Mouse (Mus musculus): ENCODE measurements around the gene Chsy1.

Gene Chsy1

DNA sequence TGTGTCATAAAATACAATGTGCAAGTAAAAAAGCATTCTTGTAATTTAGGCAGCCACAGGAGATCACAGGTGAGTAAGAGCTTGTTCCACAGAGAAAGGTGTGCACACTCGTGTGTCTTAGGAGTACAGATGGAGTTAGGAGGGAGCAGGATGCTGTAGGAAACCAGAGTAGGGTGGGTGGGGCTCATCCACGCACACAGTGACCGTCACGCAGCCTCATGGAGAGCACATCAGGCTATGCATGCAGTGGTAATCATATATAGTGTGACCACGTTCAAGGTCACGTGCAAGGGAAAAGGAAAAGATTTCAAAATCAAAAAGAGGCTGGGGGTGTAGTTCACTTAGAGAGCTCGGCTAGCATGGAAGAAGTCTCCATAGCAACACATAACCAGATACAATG lies 33.2 kb downstream of the Chsy1 start:
- no peak for DNase-seq

DNA sequence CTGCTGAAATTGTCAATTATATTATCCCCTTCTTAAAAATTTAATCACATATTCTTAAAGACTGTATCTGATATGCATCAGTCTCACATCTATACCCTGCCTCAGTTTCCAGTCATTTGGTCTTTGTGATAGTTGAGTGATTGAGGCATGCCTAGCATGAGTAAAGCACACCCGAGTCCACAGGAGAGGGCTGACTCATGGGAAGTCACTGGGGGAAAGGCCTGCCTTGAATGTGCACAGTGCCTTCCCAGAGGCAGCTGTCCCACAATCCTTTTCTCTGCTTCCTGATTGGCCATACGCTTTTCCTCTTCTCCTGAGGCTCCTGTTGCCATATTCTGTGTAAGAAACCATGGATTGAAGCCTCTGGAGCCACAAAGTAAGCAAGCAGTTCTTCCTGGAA lies 35.2 kb downstream of the Chsy1 start:
- DNase-seq, result no peak

DNA sequence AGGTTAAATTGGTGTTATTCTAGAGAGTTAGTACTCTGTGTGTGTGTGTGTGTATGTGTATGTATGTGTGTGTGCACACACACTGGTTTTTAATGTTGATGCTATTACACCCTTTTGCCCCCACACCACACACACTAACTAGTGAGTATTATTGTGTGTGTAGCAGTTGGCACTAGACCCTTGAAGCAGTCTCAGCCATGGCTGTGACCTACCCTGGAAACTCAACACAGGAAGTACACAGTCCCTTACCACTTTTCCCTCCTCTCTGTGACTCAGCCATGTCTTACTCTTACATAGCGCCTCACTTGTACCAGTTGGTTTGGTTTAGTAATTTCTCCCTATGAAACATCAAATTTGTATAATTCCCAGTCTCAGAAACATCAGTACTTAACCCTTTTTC lies 37.8 kb downstream of the Chsy1 start:
- DNase-seq, result no peak

DNA sequence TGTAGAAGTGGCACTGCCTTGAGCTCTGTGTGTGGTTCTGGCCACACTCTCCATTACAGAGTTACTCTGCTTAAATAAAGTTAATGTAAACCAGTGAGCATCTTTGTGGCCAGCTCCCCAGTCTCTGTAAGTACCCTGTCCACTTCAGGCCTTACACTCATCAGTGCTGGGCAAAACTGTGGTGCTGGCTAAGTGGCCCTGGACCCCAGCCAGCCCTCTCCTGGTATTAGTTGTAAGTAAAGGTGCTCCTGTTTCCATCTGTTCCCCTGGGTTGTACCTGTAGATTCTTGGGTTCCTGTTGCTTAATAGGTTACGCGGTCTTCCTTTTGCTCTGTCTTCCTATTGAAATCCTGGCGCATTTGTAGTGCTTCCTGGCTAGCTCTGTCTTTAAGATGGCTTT lies 38.5 kb downstream of the Chsy1 start:
- DNase-seq, result no peak

DNA sequence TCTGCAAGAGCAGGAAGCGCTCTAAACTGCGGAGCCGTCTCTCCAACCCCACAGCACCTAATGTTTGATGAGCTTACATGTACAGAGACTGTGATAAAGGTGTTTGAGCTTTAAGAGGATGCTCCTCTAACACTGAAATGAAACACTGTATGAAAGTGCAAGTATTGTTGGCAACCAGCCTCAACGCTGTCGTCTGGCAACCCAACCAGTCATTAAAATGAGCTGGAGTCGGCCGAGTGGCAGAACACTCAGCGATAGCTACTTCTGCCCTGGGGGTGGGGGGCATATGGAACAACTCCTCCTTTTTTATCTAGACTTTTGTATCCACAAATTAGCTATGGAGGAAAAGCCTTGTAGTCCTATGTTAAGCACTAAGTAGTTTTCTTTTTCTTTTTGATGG lies 40.2 kb downstream of the Chsy1 start:
- no peak for DNase-seq

DNA sequence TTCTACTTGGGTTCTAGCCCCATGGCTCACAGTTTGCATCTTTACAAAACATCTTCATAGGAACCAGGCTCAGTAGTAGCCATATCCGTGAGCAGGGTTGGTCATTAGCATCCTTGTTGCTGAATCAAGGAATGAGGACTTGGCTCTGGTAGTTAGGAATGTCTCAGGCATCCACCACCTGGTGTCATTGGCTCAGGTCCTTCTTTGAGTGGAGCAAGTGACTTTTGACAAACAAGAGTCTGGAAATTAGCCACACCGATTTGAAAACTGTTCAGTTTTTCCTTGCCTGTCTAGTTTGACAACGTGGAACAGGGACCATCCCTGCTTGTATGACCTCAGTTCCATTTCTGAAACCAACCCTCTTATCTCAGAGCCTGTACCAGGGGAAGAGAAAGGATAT lies 41.1 kb downstream of the Chsy1 start:
- no peak for DNase-seq

DNA sequence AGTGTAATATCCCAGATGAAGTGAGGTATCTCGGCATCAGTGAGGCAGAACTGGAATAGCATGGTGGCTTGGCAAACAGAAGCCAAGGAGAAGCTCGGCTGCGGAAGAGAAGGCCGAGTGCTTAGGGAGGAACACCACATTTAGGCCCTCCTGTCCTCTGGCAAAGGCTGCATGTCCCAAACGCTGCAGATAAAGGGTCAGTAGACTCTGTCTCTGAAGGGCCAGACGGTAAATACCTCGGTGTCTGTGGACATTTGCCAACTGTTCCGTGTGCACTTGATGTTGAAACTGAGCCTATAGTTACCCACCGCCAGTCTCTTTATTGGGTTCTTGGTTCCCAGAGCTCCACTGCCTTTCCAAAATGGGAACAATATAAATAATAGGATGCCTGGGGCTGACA lies 48.1 kb downstream of the Chsy1 start:
- DNase-seq, result no peak

DNA sequence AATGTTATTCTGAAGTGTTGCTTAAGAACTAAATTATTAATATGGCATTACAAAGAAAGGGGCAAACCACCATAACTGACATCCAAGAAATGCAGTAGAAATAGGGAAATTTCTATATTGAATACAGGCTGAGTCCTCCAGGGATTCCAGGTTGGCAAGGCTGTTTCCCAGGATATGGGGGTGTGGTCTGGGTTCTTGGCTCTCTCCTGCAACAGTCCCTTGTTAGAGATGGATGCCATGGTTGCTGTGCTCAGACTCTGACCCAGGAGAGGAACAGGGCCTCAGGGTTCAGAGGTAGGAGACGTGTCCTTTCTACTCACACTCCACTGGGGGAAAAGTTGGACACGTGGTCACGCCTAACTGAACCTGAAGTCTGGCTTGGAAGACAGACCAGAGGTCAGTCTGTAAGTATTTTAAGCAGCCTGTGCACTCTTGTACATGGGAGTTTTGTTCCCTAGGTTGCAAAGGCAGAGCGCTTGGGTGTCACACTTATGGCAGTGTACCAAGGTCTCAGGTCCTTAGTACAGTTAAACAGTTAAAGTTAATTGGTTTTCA lies 48.6 kb downstream of the Chsy1 start:
- peak; percentile 85 to 90 for DNase-seq

DNA sequence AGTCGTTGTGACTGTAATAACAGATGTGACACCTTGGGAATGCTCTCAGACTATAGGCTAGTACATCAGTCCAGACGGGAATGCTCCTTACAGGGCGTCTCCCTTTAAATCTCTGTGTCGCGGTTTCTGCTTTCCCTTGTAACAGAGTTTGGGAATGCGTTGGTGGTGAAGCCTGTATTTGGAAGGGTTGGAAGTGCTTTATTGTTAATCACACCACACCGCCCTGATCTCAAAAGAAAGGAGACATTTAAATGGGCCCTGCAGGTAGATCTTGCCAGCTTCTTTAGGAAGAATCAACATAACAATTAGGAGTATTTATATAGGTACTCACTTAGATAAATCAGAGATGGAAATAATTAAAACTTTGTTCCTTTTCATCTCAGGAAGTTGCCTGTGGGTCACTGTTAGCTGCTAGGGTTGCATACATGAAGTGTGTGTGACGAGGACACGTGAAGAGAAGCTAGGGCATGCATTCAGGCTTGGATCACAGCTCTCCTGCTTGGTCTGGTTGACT lies 49.4 kb downstream of the Chsy1 start:
- no peak for DNase-seq

DNA sequence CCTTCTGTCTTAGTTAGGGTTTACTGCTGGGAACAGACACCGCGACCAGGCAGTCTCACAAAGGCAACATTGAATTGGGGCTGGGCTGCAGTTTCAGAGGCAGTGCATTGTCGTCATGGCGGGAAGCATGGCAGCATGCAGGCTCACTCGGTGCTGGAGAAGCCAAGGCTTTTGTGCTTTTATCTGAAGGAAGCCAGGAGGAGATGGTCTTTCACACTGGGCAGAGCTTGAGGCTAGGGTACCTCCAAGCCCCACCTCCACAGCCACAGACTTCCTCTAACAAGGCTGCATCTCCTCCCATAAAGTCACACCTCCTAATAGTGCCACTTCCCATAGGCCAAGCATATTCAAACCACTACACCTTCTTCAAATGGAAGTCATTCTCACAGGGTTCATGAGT lies 50.6 kb downstream of the Chsy1 start:
- no peak for DNase-seq

DNA sequence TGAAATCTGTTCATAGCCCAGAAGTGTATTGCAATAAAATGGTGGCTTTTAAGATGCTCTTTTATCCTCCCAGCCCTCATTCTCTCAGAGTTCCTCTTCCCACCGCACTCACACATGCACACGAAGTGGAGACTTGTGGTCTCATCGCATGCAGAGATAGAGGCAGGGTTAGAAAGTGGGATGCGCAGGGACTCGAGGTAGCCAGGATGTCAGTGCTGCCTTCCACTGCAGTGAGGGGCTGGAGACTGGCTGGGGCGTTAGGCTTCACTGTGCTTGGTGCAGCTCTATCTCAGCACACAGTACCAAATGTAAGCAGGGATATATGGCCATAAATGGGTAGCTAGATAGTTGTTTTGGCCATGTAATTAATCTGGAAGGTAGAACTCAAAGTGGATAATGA lies 52.5 kb downstream of the Chsy1 start:
- no peak for DNase-seq

DNA sequence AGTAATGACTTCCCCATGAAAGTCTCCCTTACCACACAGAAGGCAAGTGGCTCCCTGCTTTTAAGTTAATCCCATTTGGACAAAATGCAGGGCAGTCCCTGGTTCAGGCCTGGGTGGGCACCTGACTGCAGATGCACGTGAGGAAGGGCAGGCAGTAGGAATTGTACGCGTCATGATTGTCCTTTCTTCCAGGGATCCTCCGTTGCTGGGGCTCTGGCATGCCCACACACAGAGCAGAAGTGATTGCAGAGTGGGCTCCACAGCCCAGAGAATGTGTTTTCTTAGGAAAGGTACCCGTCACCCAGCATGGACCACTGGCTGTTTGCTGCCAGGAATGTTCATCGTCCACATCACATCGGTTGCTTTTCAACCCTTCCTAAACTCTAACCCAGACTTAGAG lies 53.2 kb downstream of the Chsy1 start:
- no peak for DNase-seq

DNA sequence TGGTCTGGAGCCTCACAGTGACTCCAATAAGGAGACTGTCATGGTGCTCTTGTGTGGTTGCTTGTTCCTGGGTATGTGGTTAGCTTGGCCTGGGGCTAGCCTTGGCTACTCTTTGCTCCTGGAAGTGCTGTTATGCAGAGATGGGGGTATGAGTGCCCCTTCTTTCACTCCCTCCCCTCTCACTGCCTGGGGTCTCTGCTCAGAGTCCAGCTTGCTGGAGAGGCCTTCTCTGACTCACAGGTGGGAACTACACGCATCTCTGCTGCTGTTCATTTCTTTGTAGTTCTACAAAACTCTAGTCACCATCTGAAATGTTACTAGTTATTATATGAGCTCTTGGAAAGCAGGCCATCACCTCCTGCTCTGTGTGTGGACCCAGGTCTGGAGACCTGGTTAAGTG lies 53.7 kb downstream of the Chsy1 start:
- no peak for DNase-seq

DNA sequence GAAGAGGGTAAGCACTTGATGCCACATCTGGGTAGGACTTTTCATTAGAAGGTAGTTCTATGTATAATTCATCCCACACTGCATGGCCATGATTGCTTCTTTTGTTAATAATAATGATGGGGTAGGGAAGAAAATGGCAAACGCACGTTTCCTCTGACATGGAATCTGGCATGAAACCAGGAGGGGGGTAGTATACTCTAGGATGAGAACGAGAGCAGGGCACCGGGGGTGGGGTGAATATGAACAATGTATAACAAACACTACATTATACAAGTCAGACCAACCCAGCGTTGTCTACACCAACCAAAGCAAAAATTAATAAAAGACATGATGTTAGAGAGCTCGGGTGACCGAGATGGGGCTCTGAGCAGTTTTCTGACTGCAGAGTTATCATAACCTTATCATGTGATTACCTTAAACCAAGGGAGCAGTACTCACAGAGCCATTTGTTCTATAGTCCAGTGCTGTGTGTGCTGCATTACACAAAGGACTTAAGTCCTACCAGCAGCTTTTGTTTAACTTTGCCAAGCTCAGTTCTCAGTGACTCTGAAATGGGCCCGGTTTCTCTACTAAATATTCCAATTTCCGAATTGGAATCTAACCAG lies 55.2 kb downstream of the Chsy1 start:
- DNase-seq, result no peak

DNA sequence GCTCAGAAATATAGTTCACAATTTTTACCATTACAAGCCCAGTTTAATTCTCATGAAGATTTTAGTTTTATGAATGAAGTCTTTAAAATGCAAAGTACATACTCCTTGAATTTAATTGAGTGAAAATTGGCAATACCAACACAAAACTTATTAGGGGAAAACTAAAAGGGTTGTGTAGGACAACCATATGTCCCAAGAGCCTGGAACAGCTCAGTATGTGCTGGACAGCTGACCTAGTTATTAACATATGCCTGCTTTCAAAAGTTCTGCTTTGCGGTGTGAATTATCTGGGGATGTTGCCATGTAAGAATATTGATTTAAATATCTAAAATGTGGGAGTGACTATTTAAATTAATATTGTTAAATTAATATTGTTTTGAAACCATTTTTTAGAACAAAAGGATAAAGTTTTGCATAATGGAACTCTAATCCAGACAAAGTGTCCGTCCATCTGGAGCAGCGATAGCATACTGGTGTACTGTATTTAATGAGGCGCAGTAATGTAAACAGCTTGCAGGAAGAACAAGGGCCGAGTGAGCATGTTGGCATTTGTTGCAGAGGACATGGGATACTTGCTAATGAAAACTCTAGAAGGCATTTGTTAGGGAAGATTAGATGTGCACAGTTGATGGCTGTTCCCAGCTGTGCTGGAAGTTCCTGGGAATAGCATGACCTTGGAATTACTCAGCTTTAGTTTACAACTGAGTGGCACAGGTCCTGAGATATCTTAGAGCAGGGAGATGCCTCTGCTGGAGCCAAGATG lies 55.9 kb downstream of the Chsy1 start:
- DNase-seq, result no peak

DNA sequence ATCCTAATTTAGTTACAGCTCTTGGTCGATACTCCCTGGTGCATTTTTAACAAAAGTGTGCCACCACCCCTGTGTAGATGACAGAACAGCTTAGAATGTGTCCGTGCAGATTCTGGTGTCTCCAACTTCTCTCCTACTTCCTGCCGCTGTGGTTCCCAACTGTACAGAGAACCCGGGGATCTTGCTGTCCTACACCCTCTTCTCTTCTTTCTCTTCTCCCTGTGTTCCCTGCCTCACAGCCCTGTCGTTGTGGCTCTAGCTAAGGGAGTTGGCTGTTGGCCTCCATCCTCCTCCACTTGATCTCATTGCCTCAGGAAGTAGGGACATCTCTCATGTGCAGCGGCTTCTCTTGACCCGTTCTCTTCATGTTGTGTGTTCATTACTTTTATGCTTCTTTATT lies 59.6 kb downstream of the Chsy1 start:
- DNase-seq, result no peak

DNA sequence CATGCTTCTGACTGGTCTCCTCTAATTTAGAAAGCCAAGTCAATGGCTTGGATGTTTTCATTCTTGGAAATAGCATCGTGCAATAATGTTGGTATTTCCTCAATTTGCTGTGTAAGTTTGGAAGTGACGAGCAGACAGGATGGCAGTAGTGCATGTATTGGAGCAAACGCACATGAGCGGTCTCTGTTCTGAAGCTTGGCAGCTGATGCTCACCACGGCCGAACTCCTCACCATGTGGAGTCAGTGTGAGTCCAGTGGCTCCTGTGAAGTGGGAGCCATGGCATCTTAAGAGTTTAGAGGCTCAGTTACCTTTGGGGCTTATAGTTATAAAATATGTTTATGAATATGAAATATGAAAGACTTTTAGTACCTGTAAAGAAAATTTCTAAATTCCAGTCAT lies 60.2 kb downstream of the Chsy1 start:
- DNase-seq, result no peak

DNA sequence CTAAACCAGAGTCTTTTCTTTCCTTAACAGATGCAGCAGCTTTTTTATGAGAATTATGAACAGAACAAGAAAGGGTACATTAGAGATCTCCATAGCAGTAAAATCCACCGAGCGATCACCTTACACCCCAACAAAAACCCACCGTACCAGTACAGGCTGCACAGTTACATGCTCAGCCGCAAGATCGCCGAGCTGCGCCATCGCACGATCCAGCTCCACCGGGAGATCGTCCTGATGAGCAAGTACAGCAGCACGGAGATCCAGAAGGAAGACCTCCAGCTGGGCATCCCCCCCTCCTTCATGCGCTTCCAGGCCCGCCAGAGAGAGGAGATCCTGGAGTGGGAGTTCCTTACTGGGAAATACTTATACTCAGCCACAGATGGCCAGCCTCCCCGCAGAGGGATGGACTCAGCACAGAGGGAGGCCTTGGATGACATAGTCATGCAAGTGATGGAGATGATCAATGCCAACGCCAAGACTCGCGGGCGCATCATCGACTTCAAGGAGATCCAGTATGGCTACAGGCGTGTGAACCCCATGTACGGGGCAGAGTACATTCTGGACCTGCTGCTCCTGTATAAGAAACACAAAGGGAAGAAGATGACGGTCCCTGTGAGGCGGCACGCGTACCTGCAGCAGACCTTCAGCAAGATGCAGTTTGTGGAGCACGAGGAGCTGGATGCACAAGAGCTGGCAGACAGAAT lies 61.6 kb downstream of the Chsy1 start:
- no peak for DNase-seq

DNA sequence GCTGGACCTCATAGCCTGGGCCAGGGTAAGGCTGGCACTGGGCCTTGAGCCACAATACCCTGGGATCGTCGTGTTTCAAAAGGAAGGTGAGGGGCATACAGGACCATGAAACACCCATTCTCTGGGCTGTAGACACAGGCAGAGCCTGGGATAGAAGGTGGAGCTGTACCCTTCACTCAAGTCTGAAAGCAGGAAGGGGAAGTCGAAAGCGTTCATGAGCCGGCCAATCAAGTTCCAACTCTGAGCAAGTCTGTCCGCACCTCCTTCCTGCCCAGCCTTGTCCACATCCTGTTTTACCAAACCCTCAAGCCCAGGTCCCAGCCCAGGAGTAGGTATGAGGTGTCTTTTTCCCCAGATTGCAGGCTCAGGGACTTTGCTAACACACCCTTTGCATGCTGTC lies 66.4 kb downstream of the Chsy1 start:
- no peak for DNase-seq

DNA sequence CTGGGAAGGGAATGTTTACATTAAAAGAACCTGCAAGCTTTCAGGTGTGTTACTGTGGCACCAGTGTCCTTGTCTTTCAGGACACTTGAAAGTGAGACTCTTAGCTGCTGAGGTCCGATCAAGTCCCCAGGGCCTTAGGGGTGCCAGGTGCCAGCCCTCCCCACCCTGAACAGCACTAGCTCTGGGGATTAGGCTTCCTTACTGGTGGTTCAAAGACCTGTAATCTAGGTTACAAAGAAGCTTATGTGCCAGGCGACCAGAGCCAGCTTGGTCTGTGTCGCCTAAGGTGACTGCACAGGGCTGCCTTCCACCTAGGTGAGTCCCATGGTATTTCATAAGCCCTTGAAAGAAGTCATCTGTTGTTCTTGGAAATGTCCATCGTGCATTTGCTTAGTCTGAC lies 66.9 kb downstream of the Chsy1 start:
- DNase-seq, result no peak

DNA sequence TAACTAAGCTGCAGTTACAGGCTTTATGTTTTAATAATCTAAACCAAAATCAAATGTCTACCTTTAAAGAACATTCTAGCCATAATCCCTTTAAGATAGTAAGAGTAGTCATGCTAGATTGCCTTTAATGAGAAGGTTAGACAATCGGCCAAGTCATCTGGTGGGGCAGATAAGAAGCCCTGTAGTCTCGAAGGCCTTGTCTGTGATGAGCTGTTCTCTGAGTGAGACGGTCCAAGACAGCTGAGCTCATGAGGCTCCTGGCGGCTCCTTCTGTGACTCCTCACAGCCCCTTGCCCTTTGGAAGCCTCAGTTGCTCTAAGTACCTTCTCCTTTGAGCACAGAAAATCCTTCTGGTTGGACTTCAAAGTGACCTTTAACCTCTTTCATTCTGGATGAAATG lies 67.6 kb downstream of the Chsy1 start:
- DNase-seq, result no peak

DNA sequence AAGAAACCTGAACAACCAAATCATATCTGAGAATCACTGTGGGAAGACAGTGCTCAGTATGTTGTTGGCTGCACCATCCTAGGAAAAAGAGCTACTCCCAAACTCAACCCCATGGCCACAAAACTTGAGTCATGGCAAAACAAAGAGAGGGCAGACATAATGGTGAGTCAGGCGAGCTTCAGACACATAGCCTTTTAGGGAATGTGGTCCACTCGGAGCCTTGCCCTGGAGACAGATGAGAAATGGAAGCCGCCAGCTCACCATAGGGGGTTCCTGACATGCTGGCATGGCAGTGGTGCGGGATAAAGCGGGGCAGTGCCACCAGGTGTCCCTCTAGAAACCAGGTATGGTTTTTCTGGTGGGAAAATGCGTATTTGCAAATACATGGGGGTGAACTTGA lies 68.8 kb downstream of the Chsy1 start:
- no peak for DNase-seq

DNA sequence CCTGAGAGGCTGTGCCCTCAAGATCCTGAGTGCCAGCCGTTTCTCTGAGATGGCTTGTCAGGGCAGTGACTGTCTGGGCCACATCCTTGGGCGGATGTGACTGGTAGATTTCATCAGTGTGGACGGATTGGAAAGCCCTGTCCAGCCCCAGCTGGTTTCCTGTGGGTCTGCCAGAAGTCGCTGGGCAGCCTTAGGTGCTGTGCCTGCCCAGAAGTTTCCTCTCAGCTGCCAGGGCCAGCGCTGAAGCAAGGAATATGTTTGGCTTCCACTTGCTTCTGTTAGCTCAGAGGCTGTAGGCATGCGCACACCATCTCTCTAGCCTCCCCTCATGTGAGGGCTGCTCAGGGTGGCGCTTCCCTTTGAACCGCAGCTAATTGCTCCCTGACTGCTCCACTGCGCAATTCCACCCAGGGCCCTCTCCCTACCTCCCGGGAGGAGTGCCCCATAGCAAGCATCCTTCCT lies 69.8 kb downstream of the Chsy1 start:
- DNase-seq, result no peak

DNA sequence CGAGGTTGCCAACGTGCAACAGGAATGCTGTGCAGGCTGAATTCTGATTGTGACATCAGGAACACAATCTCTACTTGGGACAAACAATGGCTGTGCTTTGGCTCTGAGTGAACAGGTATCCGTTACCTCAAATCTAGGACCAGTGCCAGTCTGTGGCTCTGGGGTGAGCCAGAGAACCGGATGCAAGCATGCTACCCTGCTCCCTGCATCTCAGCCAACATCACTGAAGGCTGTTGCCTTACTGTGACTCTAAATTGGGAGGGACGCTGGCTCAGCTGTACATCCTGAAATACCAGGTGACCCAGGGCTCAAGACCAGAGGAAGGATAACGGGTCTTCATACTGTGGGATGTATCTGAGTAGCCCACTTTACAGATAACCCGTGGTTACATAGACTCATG lies 70.4 kb downstream of the Chsy1 start:
- DNase-seq, result no peak
